Mouse (Mus musculus) ovary, adult 18-20 months (tissue): ENCODE results near the gene Pip5k1c.

Experiments
- DNase-seq: peaks from one replicate; pipeline ENCODE4 v3.0.0; 2022; ENCODE audit warnings: low spot score, mixed read lengths

Pip5k1c gene

GRCm38 (mm10) chr10:81292554-81293333 lies at the start of gene Pip5k1c:
TSS of gene Pip5k1c (plus strand) at chr10:81292963.
- peak; percentile 98 for DNase-seq

GRCm38 (mm10) chr10:81244146-81244545 lies 48.6 kb upstream of the Pip5k1c start:
- no peak for DNase-seq

GRCm38 (mm10) chr10:81244595-81244994 lies 48.2 kb upstream of the Pip5k1c start:
- DNase-seq: no peak

GRCm38 (mm10) chr10:81245166-81245565 lies 47.6 kb upstream of the Pip5k1c start:
- no peak for DNase-seq

GRCm38 (mm10) chr10:81247804-81248203 lies 45.0 kb upstream of the Pip5k1c start:
- no peak for DNase-seq

GRCm38 (mm10) chr10:81249442-81249841 lies 43.3 kb upstream of the Pip5k1c start:
- DNase-seq: no peak

GRCm38 (mm10) chr10:81252424-81253419 lies 40.0 kb upstream of the Pip5k1c start, which contains the start of gene Matk:
TSS of gene Matk (plus strand) at chr10:81252935.
- DNase-seq: no peak

GRCm38 (mm10) chr10:81254886-81255285 lies 37.9 kb upstream of the Pip5k1c start:
- no peak for DNase-seq

- DNase-seq: no peak
Observed at GRCm38 (mm10) chr10:81257158-81258039, 35.4 kb upstream of the Pip5k1c start.

- DNase-seq: no peak
Observed at GRCm38 (mm10) chr10:81259225-81259884, 33.4 kb upstream of the Pip5k1c start.

GRCm38 (mm10) chr10:81261025-81261424 lies 31.7 kb upstream of the Pip5k1c start:
- DNase-seq: no peak

GRCm38 (mm10) chr10:81265540-81265939 lies 27.2 kb upstream of the Pip5k1c start:
- no peak for DNase-seq

GRCm38 (mm10) chr10:81266211-81267105 lies 26.3 kb upstream of the Pip5k1c start, which contains the start of the genes Mrpl54 and Apba3:
TSS of gene Mrpl54 (minus strand) at chr10:81266934.
TSS of gene Apba3 (plus strand) at chr10:81266960.
- peak; percentile 92 for DNase-seq

- peak; percentile 81 for DNase-seq
Observed at GRCm38 (mm10) chr10:81268056-81268455, 24.7 kb upstream of the Pip5k1c start.

- no peak for DNase-seq
Observed at GRCm38 (mm10) chr10:81268643-81269412, 23.9 kb upstream of the Pip5k1c start.

GRCm38 (mm10) chr10:81272356-81272755 lies 20.4 kb upstream of the Pip5k1c start:
- no peak for DNase-seq

- DNase-seq: no peak
Observed at GRCm38 (mm10) chr10:81273842-81274241, 18.9 kb upstream of the Pip5k1c start.

GRCm38 (mm10) chr10:81277676-81278075 lies 15.1 kb upstream of the Pip5k1c start:
- no peak for DNase-seq

- no peak for DNase-seq
Observed at GRCm38 (mm10) chr10:81279496-81279895, 13.3 kb upstream of the Pip5k1c start.
